Mouse (Mus musculus) heart, postnatal 4 days (tissue): ENCODE data around the gene Tdp1. TPM values are rescaled to one million over a fixed set of nuclear protein-coding genes. Genes with fewer than 3 reads are reported as not detected.

Experiments
- DNase-seq: peaks from one replicate; pipeline ENCODE4 v3.0.0; 2021
- total RNA-seq, 2 experiments: library from RNA; stranded (reverse); gene quantifications; 2 replicates each; pipeline ENCODE4 v1.2.3; 2021

Tdp1 gene
- 10 to 100 TPM; 16.7 to 18.1 TPM for total RNA-seq

DNA sequence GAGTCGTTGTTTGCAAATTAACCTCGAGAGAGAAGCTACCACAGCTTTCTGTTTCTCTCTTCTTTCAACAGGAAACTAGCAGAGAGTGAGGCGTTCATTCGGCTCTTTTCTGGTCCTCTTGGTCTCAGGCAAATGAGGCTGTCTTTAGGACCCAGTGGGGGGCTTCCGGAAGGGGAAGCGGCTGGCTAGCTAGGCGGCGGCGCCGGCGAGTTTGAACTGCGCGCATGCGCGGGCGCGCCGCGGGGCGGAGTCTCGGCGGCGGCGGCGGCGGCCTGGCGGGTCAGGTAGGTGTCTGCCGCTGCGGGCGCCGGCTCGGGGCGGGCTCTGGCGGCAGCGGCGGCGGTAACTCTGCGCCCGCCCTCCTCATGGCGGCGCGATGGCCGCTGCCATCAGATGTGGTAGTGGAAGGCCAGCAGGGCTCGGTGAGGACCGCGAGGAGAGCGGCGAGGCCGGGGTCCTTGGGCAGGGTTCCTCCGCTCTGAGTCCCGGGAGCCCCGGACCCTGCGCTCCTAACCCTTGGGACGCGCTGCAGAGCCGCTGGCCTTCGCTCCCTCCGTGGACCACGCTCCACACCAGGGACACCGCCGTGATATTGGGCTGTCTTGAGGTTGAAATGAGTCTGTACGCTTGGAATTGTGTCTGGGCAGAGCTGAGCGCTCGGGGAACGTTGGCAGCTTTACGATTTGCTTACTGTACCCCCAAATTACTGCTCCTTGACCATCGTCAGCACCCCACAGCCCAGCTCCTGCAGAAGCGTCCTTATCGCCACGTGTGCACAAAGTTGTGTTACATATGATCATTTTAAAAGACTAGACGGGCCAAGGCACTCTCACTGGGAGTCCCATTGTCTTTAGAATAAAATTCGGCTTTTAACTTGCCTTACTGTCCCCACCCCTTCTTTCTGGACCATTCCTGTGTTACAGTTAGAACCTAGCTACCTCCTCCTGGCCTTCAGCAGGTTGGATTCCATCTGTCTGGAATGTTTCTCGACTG, at the start of gene Tdp1, which contains the start of gene Efcab11:
Gene Tdp1 (plus strand): TSS at position 249 of the 993 bp plus-strand sequence.
Gene Efcab11 (minus strand): TSS at position 171 of the 993 bp plus-strand sequence.
- peak; percentile 94 for DNase-seq

DNA sequence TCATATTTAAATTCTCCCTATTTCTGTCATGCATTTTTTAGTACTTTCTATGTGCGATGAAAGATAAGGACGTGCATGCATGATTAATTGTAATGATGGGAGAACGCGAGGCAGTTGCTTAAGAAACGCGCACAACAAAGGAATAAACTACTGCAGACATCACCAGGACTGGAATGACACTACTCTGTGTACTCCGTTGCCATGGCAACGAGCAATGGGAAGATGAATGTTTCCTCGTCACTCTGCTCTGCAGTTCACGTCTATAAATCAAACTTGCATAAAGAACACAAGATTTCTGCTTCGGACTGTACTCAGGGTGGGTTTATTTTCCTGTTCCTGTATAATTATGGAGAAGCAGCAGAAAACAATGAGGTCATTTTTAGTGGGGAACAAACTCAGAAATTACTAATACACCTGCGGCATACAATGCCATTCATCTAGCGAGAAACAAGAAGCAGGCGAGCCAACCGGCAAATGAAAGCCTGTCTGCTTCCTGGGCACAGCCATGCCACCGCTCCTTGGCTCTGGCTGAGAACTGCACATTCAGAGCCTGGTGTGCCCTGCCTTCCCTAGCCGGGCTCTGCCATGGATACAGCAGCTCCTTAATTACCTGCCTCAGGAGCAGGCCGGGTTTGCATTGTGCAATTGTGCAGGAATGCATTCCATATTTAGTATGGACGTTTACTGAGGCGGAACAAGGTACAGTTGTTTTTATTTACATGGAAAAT, 47.7 kb upstream of the Tdp1 start:
- peak; percentile 21 for DNase-seq

DNA sequence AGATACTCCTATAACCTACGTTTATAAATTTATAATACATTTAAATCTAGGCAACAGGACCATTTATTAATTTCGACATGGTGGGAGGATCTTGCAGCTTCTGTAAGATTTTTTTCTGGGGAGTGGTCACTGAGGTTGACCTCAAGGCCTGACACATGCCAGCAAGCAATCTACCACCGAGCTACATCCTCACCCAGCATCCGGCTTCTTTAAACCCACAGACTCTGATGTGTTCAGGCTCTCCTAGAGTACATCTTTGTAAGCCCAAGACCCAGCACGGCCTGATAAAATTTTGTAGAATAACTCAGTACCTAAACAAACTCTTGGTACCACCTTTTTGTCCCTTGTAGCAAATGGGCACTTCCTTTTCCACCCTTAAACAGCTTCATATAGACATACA, 46.8 kb upstream of the Tdp1 start:
- no peak for DNase-seq

DNA sequence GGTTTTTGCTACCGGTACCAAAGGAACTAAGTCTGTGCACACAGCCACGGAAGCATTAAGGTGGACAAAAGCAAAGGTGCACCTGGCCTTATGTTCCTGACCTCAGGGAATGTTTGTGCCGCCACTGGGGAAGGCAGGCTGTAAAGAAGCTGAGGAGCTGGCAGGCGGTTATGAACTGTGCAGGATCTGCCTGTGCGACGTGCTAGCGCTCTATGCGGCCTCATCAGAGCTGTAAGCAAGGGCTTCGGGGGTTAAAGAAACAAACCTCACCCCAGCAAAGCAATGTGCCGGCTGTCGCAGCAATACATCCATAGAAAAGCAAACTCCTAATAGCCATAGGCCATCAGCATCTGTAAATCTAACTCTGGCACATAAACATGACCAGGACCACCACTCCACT, 46.2 kb upstream of the Tdp1 start:
- no peak for DNase-seq

DNA sequence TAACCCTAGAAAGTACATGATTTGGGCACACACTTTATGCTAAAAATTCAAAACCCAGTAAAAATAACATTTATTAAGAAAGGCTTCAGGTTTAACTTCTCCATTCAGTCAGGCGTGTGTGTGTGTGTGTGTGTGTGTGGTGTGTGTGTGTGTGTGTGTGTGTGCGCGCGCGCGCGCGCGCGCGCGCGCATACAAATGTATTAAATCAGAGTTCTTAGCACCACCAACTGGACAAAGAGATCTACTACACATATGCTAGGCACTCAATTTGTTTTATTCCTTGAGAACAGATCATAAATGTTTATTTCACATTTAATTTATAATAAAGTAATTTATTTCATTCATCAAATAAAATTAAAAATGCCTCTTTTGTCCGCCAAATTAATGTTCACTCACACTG, 45.6 kb upstream of the Tdp1 start:
- DNase-seq = no peak

DNA sequence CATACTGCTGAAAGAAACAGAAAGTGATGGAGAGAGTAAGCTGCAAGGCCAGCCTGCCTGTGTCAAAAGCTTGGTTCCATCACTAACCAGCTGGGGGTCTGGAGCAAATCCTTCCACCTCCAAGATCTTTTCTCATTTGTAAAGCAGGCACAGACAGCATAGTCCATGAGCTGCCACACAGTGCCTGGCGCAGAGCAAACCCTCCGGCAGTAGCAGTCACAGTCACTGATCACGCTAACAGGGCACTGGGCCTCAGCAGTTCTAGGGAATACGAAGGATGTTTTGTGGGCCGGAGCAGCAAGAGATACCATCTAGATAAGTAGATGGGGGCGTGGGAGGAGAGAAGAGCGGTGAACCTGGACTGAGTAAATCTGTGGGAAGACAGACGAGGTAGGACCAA, 39.4 kb upstream of the Tdp1 start:
- no peak for DNase-seq

DNA sequence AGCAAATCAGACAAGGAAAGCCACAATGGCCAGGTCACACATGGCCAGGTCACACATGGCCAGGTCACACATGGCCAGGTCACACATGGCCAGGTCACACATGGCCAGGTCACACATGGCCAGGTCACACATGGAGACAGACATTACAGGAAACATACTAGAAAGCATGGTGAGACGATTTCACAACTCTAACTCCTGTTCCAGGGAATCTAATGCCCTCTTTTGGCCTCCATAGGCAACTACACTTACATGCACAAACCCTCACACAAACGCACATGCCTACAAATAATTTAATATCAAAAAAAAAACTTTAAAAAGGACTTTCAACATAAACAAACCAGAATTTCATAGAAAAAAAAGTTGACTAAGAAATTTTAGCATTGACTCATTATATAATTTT, 34.3 kb upstream of the Tdp1 start:
- no peak for DNase-seq

DNA sequence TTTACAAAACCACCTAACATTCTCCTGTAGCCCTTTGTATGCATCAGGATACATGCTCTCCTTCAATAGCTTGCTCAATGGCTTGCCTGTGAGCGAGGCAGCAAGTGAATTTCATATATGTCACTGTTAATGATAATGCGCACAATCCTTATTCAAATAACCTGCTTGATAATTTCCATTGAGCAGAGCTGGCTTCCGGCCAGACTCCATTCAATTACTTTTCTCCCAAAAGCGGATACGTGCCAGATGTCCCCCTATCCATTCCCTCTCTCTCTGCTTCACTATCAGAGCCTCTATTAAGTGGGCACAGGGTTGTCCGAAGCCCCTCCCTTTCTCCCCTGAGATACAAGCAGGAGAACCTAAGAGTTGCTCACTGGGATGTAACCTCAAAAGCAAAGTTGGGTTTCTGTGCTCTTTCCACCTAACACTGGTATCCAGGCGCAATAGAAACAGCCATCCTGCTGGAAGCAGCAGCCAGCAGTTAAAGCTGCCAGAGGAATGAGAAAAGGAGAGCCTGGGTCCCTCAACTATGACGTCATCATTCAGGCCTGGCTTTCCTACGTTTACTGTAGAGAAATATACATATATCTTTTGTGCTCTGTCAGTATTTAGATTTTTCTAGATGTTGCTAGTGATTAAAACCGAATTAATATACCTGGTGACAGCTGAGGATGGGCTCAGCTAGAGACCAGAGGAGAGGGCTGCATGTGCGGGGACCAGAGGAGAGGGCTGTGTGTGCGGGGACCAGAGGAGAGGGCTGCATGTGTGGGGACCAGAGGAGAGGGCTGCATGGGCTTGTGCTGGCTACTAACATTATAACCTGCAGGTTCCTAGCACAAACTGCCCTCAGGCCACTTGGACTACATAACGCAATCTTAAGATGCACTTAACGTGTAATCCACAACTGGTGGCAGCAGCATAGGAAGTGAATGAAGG, 30.7 kb upstream of the Tdp1 start:
- no peak for DNase-seq

DNA sequence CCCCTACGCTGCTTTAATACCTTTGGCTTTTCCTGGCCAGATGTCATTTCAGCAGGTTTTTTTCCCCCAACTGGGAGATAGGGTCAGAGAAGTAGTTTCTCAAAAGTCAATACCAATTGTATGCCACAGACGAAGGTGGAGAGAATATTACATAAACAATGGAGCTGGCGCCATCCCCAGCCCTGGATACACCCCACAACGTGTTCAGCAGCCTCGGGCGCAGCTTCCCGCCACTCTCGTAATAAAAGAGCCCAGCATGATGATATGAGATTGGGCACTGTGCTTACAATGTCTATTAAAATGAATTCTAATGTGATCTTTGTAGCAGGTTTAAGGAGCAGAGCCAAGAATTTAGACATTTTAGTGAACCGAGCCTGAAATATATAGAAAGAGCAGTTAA, 28.3 kb upstream of the Tdp1 start:
- no peak for DNase-seq

DNA sequence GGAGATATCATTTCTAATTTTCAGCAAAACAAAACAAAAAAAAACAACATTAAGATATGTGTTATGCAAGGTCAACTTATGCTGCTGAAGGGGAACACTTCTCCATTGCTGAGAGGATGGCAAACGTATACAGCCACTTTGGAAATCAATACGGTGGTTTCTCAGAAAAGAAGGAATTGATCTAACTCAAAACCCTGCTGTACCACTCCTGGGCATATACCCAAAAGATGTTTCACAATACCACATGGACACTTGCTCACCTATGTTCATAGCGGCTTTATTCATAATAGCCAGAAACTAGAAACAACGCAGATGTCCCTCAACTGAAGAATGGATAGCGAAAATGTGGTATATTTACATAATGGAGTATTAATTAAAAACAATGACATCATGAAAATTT, 25.7 kb upstream of the Tdp1 start:
- DNase-seq = no peak

DNA sequence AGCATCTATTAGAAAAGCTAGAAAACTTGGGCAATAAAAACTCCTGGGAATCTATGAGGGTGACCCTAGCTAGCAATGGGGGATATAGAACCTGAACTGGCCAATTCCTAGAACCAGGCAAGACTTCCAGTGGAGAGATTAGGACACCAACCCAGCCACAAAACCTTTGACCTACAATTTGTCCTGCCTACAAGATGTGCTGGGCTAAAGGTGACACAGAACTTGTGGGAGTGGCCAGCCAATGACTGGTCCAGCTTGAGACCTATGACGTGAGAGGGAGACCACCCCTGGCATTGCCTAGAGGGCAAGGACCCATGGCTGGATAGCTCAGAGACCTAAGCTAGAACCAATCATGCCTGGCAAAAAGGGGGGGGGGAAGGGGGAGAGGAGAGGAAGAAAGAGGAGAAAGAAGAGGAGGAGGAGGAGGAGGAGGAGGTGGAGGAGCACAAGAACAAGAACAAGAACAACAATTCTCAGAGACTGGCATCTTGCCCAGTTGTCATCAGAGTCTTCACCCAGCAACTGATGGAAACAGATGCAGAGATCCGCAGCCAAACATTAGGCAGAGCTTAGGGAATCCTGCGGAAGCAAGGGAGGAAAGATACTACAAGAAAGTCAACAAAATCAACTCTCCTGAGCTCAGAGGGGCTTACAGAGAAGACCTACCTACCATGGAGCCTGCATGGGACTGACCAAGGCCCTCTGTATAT, 24.8 kb upstream of the Tdp1 start:
- no peak for DNase-seq

DNA sequence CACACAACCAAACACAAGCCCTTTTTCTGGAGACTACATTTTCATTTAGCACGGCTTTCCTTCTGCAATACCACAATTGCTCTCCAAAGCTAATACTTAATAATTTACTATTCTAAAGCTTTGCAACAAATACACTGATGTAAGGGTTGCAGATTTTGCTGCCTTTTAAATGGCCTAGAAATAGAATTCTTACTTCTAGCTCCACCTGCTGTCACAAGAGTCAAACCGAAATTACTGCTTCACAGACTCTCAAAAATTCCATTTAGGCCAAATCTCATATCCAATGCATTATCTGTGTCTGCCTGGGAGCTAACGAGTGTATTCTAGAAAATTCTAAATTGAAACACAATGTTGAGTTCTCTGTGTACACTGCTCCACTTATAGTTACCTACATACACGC, 23.3 kb upstream of the Tdp1 start:
- no peak for DNase-seq

DNA sequence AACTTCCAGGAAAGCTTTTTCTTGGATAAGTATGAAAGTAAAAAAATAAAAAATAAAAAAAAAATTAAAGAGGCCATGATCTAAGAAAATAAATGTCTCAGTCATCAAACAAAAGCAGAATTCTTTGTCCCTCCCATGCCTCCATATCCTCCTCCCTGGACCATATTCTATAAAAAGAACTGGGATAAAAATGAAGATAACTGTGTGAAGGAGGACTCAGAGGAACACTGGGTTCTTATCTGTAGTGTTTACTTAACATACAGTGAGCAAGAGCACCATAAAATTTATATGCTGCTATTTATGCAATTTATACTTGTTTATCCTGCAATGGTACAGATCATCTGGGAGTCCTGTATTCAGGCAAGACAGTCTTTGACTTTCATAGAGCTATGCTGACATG, 19.7 kb upstream of the Tdp1 start:
- DNase-seq = no peak

DNA sequence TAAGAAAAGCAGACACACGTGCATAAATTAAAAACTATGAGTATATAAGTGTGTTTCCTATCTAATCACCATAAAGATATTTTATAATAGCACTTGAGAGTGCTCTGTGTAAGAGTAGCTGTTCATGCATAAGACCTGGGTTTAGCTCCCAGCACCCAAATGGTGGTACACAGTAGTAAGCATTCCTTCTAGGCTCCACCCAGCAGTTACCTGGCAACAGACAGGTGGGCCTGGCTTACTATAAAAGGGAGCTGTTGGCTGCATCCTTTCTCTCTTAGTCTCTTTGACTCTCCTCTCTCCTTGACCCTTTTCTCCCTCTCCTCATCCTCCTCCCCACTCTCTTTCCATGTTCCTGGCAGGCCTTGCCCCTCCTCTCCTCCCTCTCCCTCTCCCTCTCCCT, 15.5 kb upstream of the Tdp1 start:
- DNase-seq = no peak

DNA sequence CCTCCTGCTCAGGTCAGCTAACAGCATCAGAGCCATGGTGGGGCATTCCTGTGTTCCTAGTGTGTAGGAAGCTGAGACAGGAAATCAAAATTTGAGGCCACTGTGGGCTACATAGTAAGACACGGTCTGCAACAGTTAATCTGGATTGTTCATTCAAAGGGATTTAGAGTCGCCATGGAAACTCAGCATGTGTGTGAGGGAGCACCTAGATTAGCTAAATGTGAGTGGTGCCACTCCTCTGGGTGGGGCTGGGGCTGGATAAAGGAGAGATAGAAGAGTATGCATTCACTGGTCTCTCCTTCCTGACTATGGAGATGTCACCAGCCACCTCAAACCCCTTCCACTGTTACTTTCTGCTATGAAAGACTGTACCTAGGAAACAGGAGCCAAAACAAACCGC, 10.9 kb upstream of the Tdp1 start:
- no peak for DNase-seq

DNA sequence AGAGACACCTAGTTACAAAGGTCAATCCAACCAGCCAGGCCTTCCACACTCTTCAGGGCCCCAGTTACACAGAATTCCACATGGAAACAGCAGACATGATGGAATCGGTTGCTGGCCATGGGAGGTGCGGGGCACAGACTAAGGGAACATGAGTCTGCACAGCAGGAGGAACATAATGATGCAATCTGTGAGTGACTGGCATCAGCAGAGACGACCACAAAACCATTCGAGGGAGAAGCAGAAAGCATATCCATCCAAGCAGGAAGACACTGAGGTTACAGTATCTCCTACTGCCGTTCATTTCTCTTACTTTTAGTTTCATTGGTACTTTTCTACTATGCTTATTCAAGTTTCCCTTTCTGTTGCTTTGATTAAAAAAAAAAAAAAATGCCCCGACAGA, 9.7 kb upstream of the Tdp1 start:
- DNase-seq = no peak

DNA sequence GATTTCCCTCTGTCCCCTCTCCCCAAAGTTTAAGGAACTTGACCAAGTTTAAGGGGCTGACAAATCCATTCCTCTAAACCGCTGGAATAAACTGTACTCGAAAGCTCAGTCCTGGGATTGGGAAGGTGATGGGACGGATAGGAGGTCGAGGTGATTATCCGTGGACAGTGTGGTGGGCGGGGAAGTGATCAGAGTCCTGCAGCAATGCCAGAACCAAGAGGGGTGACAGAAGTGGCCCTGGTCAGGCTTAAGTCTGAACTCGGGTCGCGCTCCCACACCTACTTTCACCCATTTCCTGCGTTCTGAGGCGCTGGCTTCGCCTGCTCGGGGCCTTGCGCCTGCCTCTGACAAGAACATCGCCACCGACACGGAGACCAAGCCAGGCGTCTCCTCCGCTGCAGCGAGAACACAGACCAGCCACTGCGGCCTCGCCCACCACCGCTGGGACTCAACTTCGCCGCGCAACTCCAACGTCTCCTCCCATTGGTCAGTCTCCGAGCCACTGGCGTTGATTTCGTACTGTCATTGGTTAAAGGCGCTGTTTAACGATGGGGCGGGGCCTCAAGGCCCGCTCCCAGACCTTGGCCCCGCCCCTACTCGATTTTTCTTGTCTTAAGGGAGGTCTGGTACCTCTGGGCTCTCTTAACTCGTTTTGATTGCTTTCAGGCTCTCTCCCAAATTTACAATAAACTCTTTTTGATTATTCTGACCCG, 1.2 kb upstream of the Tdp1 start:
- peak; percentile 92 for DNase-seq

DNA sequence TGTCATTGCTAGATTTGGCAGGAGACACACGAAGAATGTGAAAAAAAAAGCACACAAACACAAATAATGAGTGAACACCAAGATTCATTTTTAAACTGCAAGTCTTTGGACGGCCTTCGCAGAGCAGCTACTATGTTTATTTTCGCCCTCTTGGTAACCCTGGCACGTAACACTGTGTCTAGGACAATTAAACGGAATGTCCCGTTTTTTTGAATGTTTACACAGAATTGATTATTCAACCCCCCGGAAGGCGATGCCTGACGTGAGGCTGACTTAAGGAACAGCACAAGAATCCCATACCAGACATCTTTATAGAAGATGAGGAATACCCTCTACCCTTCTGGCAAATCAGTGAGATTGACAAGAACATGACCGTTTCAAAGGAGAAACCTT, 608 bp upstream of the Tdp1 start:
- DNase-seq = no peak

DNA sequence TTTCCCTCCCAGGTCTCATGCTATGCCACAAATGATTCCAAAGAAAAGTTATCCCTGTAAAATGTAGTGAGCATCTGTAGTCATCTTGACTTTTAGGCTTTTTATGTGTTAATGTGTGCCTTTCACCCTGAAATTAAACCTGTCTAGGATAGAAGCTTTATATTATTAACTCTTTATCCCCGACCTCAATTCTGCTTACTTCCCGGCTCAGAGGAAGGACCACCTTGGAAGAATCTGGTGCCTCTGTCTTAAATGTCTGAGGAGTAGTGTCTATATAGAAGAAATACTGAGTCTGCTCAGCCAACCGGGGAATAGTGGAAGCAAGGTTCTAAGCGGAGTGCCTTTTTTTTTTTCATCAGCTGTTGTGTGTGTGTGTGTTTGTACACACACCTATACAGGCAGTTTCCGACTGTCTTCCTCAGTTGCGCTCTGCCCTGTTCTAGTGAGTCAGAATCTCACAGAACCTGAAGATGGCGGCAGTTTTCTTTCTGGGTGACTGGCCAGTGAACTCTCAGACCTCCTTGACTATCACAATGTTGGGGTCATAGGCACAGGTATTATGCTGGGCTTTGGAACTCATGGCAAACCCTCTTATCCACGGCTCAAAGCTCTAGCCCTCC, 1.1 kb downstream of the Tdp1 start:
- DNase-seq = no peak

DNA sequence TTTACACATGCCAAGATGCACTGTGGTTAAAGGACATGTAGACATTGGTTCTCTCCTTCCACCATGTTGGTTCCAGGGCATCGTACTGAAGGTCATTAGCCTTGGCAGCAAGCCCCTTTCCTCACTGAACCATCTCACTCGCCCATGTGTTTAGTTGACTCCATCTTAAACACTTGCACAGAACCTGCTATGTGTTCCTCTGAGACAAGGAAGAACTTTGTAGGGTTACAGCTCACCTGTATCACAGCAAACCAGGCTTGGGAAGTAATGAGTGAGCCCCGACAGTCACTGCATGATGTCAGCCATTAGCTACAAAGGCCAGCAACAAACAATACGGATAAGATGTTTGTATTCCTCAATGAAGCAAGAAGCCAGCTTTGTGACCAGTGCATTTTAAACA, 13.5 kb downstream of the Tdp1 start:
- DNase-seq = no peak
